Mouse (Mus musculus): ENCODE data around the gene Ankrd17. TPM values are rescaled to one million over a fixed set of nuclear protein-coding genes. Genes with fewer than 3 reads are reported as not detected.

Ankrd17 gene
- polyA plus RNA-seq, 2 experiments = 10.8 to 14.4 TPM

DNA sequence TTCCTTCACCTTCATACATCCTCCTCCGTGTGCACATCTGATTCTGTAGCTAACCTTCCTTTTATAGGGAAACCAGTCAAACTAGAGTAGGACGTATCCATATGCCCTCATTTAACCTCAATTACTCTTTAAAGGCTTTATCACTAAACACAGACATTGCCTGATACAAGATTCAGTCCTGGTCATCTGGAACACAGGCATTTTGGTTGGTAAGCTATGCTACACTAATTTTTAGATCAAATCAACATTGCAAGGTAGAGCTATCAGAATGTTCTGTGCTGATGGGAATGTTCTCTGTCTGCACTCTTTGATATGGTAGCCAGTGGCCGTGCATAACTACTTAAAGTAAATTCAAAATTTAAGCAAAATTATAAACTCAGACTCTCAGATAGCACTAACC is 10.6 kb downstream of the Ankrd17 start:
- H3K27ac ChIP-seq = no peak overlapping the region
- no peaks in the 10 kb centered on the region for H3K9me3 ChIP-seq (ENCODE audit: control insufficient read depth, low read length)
- DNase-seq (ENCODE audit: low read depth in 3 of 3, low spot score in 3 of 3) = no peak
- no peaks in the 10 kb centered on the region for H3K27me3 ChIP-seq (ENCODE audit: control insufficient read depth, insufficient read depth, low read length)
- ATAC-seq (ENCODE audit: insufficient read depth) = peak; percentile 48; the same call in 1 of the 2 replicates
- no peak overlapping the region for H3K9ac ChIP-seq (replicated peaks)
- H3K4me3 ChIP-seq (ENCODE audit: insufficient read depth in 1 of 2, low read depth in 2 of 2, low read length in 2 of 2) = no peak overlapping the region
- peaks cover 6% of the 10 kb centered on the region for H3K36me3 ChIP-seq (replicated peaks; ENCODE audit: control insufficient read depth, insufficient read depth, low read depth)
- WGBS (ENCODE audit: insufficient replicate concordance) = 26% methylated on average over 3 of the region's 3 CpGs
- H3K4me2 ChIP-seq (ENCODE audit: low read depth) = no peak overlapping the region
- TF ChIP-seq EP300 (IDR thresholded peaks at IDR 0.05; ENCODE audit: low read depth) (no peak), CTCF (IDR thresholded peaks at IDR 0.05; ENCODE audit: low read depth) (no peak)
- peaks cover 20 to 24% of the 10 kb centered on the region in 2 experiments for H3K4me1 ChIP-seq (replicated peaks; ENCODE audit: control insufficient read depth in 2 of 2, insufficient read depth in 2 of 2, low read length in 1 of 2)

GRCm38 (mm10) chr5:90353552-90354317 is 12.6 kb downstream of the Ankrd17 start:
- H3K27me3 ChIP-seq (ENCODE audit: control insufficient read depth, insufficient read depth, low read length) = no peaks in the 10 kb centered on the region
- H3K27ac ChIP-seq = no peak overlapping the region
- no peak for TF ChIP-seq EP300 (IDR thresholded peaks at IDR 0.05; ENCODE audit: low read depth)
- no peak overlapping the region for H3K4me3 ChIP-seq (ENCODE audit: insufficient read depth in 1 of 2, low read depth in 2 of 2, low read length in 2 of 2)
- 80% methylated on average over 4 of the region's 4 CpGs for WGBS (ENCODE audit: insufficient replicate concordance)
- H3K4me1 ChIP-seq (replicated peaks; ENCODE audit: control insufficient read depth in 2 of 2, insufficient read depth in 2 of 2, low read length in 1 of 2) = peaks cover 20 to 24% of the 10 kb centered on the region in 2 experiments
- no peak for DNase-seq (ENCODE audit: low read depth in 3 of 3, low spot score in 3 of 3)
- H3K9ac ChIP-seq (replicated peaks) = no peak overlapping the region
- no peaks in the 10 kb centered on the region for H3K9me3 ChIP-seq (ENCODE audit: control insufficient read depth, low read length)
- ATAC-seq (ENCODE audit: insufficient read depth) = peak; percentile 70
- no peak overlapping the region for H3K4me2 ChIP-seq (ENCODE audit: low read depth)
- H3K36me3 ChIP-seq (replicated peaks; ENCODE audit: control insufficient read depth, insufficient read depth, low read depth) = peaks cover 2% of the 10 kb centered on the region

GRCm38 (mm10) chr5:90346877-90347276 is 19.5 kb downstream of the Ankrd17 start:
- no peak overlapping the region for H3K27ac ChIP-seq
- H3K4me1 ChIP-seq (replicated peaks; ENCODE audit: control insufficient read depth in 2 of 2, insufficient read depth in 2 of 2, low read length in 1 of 2) = peaks cover 0 to 5% of the 10 kb centered on the region in 2 experiments; a peak in 1 of 4 replicates
- H3K4me2 ChIP-seq (ENCODE audit: low read depth) = no peak overlapping the region
- H3K4me3 ChIP-seq (ENCODE audit: insufficient read depth in 1 of 2, low read depth in 2 of 2, low read length in 2 of 2) = no peak overlapping the region
- no peaks in the 10 kb centered on the region; the same call in 1 of the 2 replicates for H3K36me3 ChIP-seq (replicated peaks; ENCODE audit: control insufficient read depth, insufficient read depth, low read depth)
- DNase-seq (ENCODE audit: low read depth in 3 of 3, low spot score in 3 of 3) (no peak), ATAC-seq (ENCODE audit: insufficient read depth) (no peak)
- H3K9me3 ChIP-seq (ENCODE audit: control insufficient read depth, low read length) = no peaks in the 10 kb centered on the region
- H3K27me3 ChIP-seq (ENCODE audit: control insufficient read depth, insufficient read depth, low read length) = no peaks in the 10 kb centered on the region
- WGBS (ENCODE audit: insufficient replicate concordance) = 42% methylated on average over 3 of the region's 3 CpGs
- no peak overlapping the region for H3K9ac ChIP-seq (replicated peaks)
- TF ChIP-seq CTCF (IDR thresholded peaks at IDR 0.05; ENCODE audit: low read depth) (no peak), EP300 (IDR thresholded peaks at IDR 0.05; ENCODE audit: low read depth) (no peak)

DNA sequence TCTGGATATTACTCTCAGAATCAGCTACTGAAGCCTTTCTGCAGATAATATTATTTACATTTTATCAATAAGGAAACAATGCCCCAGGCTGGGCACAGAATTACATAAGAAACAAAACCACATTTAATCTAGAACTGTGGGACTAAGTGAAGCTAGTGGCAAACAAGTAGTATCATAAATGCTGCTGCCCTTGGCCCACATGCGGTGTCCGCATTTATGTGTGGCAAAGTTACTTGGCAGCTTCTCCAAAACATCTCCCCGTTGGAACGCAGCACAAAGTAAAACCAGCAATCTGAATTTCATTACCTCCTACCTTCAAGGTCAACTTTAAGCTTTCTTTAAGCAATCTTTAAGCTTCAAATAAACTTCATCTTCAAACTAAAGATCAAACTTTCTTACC is 25.5 kb downstream of the Ankrd17 start:
- Histone ChIP-seq H3K4me3 (ENCODE audit: insufficient read depth in 1 of 2, low read depth in 2 of 2, low read length in 2 of 2) (no peak overlapping the region), H3K27ac (no peak overlapping the region), H3K9ac (replicated peaks) (no peak overlapping the region), H3K4me1 (replicated peaks; ENCODE audit: control insufficient read depth in 2 of 2, insufficient read depth in 2 of 2, low read length in 1 of 2) (peaks cover 0 to 9% of the 10 kb centered on the region in 2 experiments; a peak in 3 of 4 replicates), H3K36me3 (replicated peaks; ENCODE audit: control insufficient read depth, insufficient read depth, low read depth) (no peaks in the 10 kb centered on the region), H3K4me2 (ENCODE audit: low read depth) (no peak overlapping the region), H3K9me3 (ENCODE audit: control insufficient read depth, low read length) (no peaks in the 10 kb centered on the region), H3K27me3 (ENCODE audit: control insufficient read depth, insufficient read depth, low read length) (no peaks in the 10 kb centered on the region)
- DNase-seq (ENCODE audit: low read depth in 3 of 3, low spot score in 3 of 3) = no peak
- no peak for ATAC-seq (ENCODE audit: insufficient read depth)
- 73% methylated on average over 4 of the region's 4 CpGs for WGBS (ENCODE audit: insufficient replicate concordance)
- TF ChIP-seq CTCF (IDR thresholded peaks at IDR 0.05; ENCODE audit: low read depth) (no peak), EP300 (IDR thresholded peaks at IDR 0.05; ENCODE audit: low read depth) (no peak)

DNA sequence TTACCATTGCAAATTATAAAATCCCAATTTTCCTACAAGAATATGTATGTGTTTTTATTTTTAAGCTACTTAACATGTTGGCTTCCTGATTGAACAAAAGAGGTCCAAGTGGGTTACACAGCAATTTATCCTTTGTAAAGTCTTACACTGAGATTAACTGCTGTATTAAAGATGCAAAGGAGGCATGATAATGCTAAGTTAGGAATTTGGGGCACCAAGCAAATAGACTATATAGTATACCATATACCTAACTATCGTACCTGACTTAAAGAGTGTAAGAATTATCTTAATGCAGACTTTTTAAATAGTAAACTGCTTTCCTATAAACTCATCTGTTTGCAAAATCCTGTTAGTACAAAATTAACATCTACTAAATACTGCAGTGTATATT is 26.4 kb downstream of the Ankrd17 start:
- WGBS (ENCODE audit: insufficient replicate concordance) = 71% methylated on average over 1 of the region's 1 CpGs
- H3K4me1 ChIP-seq (replicated peaks; ENCODE audit: control insufficient read depth in 2 of 2, insufficient read depth in 2 of 2, low read length in 1 of 2) = peaks cover 0 to 9% of the 10 kb centered on the region in 2 experiments; a peak in 3 of 4 replicates
- TF ChIP-seq EP300 (IDR thresholded peaks at IDR 0.05; ENCODE audit: low read depth) = no peak
- TF ChIP-seq CTCF (IDR thresholded peaks at IDR 0.05; ENCODE audit: low read depth) = no peak
- H3K9ac ChIP-seq (replicated peaks) = no peak overlapping the region
- no peak overlapping the region for H3K4me2 ChIP-seq (ENCODE audit: low read depth)
- no peaks in the 10 kb centered on the region for H3K36me3 ChIP-seq (replicated peaks; ENCODE audit: control insufficient read depth, insufficient read depth, low read depth)
- no peaks in the 10 kb centered on the region for H3K27me3 ChIP-seq (ENCODE audit: control insufficient read depth, insufficient read depth, low read length)
- H3K27ac ChIP-seq = no peak overlapping the region
- DNase-seq (ENCODE audit: low read depth in 3 of 3, low spot score in 3 of 3) (no peak), ATAC-seq (ENCODE audit: insufficient read depth) (no peak)
- no peaks in the 10 kb centered on the region for H3K9me3 ChIP-seq (ENCODE audit: control insufficient read depth, low read length)
- H3K4me3 ChIP-seq (ENCODE audit: insufficient read depth in 1 of 2, low read depth in 2 of 2, low read length in 2 of 2) = no peak overlapping the region
